Mouse (Mus musculus): ENCODE measurements around the gene Itm2b.

The Itm2b gene

DNA sequence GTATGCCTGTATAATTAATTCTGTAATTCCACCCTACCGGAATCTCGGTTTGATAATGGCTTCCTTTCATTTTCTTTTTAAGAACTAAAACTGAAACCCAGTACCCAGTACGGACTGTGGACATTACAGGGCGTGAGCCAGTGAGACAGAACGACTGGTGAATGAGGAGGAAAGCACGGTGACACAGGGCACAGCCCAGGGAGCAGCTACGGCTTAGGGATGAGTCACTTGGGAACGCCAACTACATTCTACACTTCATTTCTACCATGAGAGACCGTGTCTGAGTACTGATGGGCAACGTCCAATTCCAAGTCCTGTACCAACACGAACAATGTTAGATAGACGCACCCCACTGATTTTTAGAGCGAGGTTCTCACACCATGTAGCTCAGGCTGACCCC, 16.1 kb downstream of the Itm2b start:
- DNase-seq (ENCODE audit: low spot score) = no peak

DNA sequence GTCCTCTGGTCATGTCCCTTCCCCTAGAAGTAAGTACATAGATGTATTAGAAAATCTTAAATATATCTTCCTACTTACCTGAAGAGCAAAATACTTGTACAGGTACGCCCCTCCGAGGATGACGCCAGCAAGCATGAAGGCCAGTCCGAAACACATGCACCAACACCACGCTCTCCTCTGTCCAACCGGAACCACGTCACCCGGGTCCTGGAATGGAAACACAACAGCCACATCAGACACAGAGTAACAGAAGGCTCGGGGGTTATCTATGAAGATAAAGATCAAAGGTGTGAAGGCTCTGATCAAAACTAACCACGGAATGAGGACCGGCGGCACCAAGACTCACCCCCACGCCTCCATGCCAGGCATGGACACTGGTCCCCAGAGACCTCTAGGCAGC, 16.9 kb downstream of the Itm2b start:
- no peak for DNase-seq (ENCODE audit: low spot score)

DNA sequence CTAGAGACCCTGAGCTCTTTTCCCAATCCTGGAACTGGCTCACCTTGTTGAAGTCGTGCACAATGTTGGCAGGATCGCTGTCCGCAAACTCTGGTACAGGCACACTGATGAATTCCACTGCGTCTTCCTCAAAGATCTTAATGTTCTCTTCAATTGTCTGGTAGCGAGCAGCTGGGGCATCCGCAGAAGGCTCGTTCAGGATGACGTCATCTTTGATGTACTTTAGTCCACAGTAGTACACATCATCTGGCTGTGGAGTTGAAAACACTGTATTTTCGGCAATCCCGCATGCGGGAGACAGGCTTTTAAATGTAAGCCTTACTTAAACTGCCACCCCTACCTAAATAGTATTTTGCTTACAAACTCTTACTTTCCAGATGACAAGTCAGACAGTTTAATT, 18.8 kb downstream of the Itm2b start:
- no peak for DNase-seq (ENCODE audit: low spot score)

DNA sequence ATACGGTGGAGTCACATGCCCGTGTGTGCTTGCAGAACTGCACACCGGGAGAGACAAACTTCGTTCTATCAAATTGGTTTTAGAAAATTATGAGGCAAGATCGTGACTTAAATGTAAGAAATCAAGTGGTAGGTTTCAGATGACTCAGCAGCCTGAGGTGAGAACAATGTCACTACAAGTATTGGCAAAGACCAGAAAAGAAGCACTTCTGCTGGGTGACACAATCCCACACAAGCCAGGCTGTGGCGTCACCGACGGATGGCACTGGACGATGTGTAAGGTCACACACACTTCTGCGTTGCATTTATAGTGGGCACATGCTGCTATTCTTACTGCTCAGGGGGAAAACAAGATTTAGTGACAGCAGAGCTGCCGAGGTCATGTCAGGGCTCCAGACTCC, 21.3 kb downstream of the Itm2b start:
- DNase-seq (ENCODE audit: low spot score) = no peak

DNA sequence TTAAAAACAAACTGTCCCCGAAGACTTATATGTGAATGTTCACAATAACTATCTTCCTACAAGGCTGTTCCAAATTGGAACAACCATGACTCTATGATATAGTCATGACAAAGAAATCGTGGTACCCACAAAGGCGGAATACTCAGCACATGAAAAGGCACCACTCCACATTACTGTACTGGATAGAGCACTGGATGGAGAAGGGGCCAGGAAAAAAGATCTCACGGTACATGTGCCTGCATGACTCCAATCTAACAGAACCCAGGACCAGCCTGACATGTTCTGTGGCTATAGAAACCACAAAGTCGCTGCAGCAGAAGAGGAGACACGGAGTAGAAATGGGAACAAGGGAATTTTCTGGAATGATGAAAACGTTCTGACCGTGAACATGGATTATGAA, 30.4 kb downstream of the Itm2b start:
- DNase-seq (ENCODE audit: low spot score) = no peak

DNA sequence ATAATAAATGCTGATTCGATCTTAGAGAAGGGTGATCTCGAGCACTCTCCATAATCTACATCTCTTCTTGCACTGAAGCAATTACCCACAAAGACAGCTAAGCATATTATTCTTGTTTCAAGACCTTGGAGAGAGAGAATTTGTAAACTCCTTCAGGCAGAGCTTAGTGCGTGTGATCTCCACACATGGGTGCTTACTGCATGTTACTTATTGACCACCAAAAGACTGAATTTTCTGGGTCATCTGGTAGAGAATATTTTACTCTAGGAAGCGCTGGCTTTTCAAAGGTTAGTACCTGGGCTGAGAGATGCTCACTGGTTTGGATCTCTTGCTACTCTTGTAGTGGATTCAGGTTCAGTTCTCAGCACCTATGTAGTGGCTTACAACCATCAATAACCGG, 34.0 kb downstream of the Itm2b start:
- no peak for DNase-seq (ENCODE audit: low spot score)

DNA sequence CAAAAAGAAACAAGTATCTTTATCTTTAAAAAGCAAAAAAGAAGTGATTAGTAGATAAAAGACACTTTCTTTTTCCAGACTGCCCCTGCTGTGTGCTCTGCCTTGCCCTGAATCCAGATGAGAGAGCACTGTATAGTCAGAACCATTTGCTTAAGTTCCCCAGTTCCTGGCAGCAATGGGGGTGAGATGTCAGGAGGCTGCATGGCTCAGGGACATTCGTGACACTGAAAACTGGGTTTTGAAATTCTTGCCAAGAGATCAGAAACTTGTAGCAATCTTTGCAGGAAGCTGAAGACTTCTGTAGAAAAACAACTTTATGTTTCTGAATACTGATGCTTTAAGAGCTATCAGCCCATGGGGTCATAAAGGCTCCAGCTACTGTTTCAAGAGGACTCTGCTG, 35.1 kb downstream of the Itm2b start:
- no peak for DNase-seq (ENCODE audit: low spot score)

DNA sequence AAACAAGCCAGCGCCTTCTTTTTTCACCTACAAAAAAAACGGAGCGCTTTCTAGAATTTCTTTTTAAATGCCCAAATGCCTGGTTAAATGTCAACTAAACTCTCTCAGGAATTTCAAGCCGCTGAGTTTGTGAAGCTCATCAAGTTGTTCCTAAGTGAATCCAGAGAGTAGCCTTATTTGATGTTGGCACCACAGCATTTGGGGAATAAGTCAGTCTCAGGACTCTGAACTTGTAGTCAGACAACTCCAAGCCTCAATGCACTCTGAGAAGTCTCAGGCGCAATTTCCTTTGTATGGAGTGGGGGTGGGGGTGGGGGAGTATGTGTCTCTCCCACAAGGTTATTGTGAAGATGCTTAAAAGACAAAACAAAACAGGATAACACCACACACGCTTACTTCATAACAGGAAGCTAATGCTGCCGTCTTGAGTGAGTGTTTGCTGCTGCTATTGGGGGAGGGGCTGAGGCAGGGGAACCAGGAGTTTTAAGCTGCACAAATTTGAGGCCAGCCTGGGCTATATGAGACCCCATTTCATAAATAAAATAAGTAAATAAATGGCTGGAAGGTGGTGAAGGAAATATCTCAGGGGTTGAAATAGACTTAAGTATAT, 35.9 kb downstream of the Itm2b start:
- no peak for DNase-seq (ENCODE audit: low spot score)

DNA sequence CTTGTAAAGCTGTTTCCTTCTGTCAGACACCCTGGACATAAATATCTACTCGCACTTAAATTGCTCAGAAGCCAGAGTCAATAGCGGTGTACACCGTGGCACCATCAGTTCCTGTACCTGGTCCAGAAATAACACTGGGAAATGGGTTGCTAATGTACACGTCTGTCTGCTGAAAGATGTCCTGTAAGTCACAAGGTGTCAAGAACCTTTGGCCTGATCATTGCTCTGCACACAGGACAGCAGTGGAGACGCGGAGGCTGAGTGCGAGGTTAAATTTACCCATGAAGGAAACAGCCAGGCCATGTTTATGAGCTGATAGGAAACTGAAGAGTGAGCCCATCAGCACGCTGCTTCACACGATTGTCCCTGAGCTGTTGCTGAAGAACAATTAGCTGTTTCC, 37.8 kb downstream of the Itm2b start:
- no peak for DNase-seq (ENCODE audit: low spot score)

DNA sequence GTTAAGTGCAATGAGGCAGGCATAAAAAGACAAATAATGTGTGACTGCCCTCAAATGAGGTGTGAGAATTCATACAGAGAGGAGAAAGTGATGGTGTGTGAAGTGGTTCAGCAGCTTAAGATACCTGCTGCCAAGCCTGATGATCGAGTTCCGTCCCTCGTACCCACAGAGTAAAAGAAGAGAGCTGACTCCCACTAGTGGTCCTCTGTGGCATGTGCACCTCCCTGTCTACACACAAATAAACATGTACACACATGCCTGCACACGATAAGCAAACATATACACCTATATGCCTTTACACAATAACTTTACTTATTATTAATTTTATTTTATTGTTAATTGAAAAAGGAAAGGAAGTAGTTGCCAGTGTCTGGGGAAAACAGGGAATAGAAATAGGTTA, 39.5 kb downstream of the Itm2b start:
- DNase-seq (ENCODE audit: low spot score) = no peak

DNA sequence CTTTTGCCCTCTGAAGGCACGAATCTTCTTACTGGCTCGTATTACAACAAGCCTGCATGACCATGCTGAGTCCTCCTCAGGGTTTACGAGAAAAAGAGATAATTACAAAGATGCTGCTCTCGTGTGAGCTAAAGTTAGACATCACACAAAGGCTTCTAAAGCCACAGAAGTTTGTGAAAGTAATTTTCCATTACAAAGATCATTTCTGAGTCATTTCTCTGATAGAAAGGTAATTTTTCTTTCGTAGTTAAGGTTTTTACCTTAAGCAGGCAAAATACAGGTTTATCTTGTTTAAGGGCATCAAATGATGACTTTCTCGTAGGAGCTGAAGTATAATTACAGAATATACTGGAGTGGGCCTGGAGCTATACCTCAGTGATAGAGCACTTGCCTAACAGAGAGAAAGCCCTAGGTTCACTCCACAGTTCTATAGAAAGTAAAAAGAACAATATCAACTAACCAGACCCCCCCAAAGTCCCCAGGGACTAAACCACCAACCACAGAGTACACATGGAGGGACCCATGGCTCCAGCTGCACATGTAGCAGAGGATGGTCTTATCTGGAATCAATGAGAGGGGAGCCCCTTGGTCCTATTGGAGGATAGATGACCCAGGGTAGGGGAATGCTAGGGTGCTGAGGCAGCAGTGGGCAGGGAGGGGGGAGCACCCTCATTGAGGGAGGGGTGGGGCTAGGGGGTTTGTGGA, 44.9 kb downstream of the Itm2b start:
- no peak for DNase-seq (ENCODE audit: low spot score)

DNA sequence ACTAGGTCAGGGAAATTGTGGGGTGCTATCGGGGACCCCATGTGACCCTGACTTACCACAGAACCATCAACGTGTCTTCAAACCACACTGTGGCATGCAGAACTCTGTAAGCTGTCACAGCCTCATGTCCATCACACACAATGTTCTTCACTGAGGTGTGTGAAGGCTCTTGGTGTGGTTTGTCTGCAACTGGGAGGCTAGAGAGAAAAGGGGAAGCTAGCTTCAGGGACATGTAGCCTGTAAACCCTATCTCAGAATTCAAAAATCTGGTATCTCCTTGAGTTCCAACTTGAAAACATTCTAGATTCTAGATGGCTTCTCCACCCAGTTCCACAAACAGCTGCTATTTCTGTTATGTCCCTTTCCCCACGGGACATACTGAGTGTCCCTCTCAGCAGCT, 45.5 kb downstream of the Itm2b start:
- DNase-seq (ENCODE audit: low spot score) = no peak

DNA sequence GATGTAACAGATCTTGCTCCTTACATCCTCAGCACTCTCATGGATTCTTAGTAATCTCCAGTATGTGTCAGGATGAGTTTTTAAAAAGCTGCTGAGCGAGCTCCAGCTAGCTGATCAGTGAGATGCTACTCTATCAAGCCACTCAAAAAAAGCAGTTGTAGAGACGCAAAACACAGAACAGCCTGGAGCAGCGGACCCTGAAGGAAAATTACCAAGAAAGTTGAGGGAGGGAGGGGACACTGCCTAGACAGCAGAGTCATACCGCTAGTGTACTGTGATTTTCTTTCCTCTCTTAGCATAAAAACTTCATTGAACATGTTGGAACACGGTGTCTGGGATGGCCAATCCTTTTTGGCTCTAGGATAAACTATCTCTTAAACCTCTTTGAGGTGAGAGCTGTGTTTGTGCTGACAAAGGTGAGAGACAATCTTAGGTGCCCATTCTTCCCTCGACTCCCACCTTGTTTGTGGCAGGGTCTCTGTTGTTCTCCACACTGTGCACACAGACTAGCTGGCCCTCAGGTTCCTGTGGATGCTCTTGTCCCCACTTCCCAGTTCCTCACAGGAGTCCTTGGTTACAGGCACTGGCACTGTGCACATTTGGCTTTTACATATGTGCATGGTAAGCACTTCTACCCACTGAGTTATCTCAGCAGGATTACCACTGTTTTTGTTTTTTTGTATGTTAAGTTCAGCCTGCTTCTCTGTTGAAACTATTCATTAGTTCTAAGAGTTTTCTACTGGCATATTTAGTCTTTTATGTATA, 48.6 kb downstream of the Itm2b start:
- DNase-seq (ENCODE audit: low spot score) = no peak

DNA sequence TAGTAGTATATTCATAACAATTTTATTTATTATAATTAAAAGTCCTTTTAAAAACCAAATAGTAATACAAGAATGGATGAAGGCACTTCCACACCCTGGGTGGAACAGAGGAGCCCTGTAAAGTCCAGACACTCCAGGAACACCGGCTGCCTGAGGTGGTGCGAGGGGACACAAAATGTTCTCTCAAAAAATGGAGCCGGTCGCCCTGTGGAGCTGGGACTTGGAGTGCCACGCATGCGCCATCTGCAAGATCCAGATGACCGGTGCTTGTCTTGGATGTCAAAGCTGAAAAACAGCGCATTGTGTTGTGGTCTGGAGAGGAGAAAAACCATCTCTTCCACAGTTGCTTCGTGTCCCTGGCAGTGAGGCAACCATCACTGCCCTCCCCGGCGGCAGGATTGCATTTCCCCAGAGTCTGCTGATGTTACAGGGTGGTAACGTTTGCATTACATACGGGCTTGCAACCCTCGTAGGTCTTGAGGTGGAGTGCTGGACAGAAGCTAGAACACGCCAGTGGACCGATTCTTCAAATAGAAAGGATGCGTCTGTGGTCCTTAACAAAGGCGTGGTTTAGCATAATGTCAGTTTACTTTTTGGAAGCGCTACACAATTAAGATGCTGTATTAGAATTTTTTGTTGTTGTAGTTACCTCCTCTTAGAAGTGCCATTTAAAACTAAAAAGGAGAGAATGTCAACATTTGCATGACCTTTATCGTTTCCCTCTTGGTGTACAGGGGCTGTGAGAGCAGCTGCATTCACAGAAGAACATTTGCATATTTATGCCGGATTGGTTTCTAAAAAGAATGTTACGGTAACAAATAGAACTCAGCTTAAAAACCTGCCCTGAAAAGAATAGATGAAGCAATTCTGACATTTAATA, 49.9 kb downstream of the Itm2b start:
- DNase-seq (ENCODE audit: low spot score) = no peak

DNA sequence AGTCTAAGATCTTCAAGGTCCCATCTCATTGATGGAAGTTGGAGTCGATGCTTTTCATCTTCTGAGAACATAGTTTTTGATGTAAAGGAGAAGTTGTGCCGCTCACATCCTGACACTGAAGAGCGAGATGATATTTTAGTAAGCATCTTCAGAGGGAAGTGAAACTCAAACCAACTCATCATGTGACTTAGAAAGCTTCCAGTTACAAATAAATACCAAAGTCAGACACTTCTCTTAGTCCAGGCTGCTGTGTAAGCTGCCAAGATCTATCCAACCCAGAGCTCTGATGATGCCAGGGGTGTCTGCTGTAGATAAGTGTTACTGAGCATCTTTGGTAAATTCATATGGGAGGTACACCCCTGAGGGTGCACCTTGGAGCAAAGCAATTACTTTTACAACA, 51.2 kb downstream of the Itm2b start:
- DNase-seq (ENCODE audit: low spot score) = no peak

DNA sequence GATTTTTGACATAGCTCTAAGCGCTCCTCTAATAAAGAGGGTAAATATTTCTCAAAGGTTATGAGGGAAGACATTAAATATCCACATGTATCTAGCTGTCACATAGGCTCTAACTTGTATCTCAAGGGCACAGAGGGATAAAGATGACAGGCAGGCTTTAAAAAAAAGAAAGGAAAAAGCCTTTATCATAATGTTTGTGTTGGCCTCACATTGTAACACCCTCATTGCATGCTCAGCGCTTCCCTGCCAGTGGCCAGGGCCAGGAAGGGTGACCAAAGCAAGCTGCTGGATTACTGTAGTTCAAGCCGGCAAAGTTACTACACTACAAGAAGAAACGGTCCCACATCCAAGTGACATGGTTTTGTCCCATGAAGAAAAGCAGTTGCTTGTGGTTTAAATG, 53.7 kb downstream of the Itm2b start:
- no peak for DNase-seq (ENCODE audit: low spot score)

DNA sequence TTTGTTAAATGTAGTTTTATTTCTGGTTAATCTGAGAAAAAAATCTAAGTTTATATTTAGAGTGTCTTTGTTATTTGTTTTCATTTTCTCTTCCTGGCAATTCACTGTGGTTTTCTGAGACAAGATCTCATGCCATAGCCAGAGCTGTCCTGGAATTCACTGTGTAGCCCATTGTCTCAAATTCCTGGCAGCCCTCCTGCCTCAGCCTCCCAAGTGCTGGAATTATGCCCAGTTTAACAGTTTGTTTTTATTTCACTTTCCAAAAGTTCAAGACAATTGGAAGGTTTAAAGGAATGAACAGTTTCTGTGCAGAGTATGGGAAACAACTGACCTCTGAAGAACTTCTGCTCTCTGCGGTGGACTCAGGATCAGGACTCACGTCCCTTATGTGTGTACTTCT, 55.2 kb downstream of the Itm2b start:
- DNase-seq (ENCODE audit: low spot score) = no peak

DNA sequence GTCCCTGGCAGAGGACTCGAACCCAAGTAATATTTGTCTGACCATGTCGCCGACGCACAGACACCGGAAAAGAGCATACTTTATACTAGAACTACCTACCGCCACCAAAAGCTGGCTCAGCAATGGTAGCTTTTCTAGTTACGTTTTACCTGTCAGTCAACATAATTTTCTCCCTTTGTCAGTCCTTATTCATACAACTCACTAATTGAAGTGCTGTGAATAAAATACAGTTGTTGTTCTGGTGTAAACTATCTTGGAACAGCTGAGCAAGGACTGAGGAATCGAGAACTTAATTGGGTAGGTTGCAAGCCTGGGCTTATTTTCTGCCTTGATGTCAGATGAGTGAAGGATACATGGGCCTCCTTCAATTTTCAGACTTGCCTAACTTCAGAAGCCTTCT, 58.6 kb downstream of the Itm2b start:
- no peak for DNase-seq (ENCODE audit: low spot score)

DNA sequence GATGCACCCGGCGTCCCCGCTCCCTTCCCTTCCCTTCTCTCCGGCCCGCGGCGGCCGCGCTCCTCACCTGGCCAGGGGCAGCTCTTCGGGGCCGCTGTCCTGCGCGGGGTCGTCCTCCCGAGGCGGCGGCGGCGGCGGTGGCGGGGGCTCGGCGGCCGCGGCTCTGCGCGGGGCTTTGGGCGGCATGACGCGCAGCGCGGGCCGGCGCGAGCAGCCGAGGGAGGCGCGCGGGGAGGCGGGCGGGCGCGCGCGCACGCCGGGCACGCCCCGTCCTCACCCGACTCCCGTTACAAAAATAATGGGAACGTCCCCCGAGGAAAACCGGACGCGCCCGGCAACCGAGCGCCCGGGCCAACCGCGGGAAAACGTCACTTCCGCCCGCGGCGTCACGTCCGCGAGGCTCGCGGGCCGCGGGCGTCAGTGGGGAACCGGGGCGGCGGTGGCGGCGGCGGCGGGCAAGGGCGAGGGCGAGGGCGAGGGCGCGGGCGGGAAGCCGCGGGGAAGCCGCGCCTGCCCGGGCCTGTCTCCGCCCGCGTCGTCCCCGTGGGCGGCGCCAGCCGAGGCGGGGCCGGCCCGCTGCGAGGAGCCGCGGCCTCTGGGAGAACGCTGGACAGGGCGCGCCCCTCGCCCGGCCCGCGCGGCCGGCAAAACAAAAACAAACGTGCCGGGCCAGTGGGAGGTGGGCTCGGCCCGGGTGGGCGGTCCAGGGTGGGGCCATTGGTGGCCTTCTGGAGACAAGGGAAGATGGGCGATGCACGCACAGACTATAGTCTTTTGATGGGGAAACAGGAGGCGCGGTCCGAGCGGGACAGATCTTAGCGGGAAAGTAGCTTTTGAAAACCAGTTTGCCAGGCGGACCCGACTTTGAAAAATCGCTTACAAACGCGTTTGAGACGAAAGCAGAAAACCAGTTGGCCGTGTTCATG, 59.4 kb downstream of the Itm2b start, which contains the start of gene Rb1:
Rb1 (minus strand) TSS at position 367 of the 926 bp plus-strand sequence.
- DNase-seq (ENCODE audit: low spot score) = peak; percentile 87

DNA sequence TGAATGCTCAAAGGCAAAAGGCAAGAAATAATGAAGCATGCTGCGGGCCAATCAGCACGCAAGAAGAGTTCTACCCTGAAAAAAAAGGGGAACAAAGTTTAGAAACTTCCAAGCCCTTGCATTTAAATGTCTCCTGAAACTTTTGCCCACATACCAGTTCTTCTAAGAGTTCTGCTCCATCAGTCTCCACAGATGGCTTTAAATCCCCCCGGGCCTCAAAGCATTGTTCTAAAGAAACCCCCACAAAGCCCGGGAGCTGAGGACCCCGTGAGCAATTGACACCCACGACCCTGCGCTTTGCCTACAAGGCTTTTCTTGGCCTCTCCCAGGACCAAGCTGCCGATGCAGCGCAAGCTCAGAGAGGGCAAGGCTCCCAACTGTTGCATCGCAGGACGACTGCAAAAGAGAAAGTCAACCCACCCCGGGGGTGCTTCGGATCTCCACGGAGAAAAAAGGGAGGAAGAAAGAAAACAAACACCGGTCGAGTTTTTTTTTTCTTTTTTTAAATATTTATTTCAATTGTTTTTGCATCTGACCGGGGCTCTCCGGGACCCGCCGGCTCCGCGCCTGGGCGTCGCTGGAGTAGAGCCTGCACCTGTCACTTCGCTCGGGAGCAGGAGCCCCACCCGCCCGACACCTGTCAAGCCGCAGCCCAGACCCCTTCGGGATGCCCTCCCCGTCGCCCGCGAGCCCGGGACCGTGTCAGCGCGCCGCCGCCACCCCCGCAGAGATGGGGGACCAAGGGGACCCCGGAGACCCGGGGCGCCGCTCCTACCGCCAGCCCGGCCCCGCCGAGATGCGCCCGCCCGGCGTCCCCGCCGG, 60.2 kb downstream of the Itm2b start:
- peak; percentile 38 for DNase-seq (ENCODE audit: low spot score)

Data from ovary, postnatal 36 days (tissue).